Mouse (Mus musculus) splenic B cell, adult 2 months (primary cell): Measurements from ENCODE around the gene Tbc1d8b.

Experiments
- DNase-seq: peaks from one replicate; pipeline ENCODE4 v3.0.0-alpha.2; 2011; ENCODE audit warnings: low read depth, low spot score
- H3K27me3 ChIP-seq: 2 replicates; pipeline ENCODE4 v1.6.1; 2012; ENCODE audit warnings: mild to moderate bottlenecking, low read length, moderate library complexity, mixed read lengths; ENCODE audit not compliant: control insufficient read depth, poor library complexity, insufficient read depth, severe bottlenecking
- H3K36me3 ChIP-seq: 2 replicates; pipeline ENCODE4 v1.6.1; 2012; ENCODE audit warnings: mild to moderate bottlenecking, low read length, moderate library complexity, mixed read lengths; ENCODE audit not compliant: control insufficient read depth, poor library complexity, insufficient read depth, severe bottlenecking

The Tbc1d8b gene

GRCm38 (mm10) chrX:139797875-139798274, 113.1 kb downstream of the Tbc1d8b start:
- DNase-seq, result no peak
- no peaks in the 10 kb centered on the region for H3K36me3 ChIP-seq
- H3K27me3 ChIP-seq, result no peaks in the 10 kb centered on the region

GRCm38 (mm10) chrX:139799953-139800352, 115.2 kb downstream of the Tbc1d8b start:
- Histone ChIP-seq H3K36me3 (no peaks in the 10 kb centered on the region), H3K27me3 (no peaks in the 10 kb centered on the region)
- no peak for DNase-seq

DNA sequence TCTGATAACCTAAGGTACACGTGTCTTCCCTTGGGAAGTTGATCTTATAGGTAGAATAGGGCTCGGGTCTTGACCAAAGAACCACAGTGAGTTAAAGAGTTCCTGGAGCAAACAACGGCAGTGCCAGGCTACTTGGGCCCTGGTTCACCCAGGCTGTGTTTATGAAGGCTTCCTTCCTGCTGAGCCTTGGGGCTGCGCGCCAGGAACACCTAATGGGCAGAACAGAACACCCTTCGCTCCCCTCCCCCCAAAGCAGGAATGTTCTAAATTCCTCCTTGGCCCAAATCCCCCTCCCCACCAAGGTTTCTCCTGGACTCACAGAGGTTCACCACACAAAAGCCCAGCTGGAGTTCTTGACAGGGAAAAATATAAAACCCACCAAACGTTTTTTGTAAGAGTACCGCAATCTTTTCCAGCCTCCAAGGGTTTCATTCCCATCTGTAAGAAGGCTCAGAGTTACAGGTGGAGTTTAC, 115.6 kb downstream of the Tbc1d8b start, which contains the start of gene Cldn2:
Cldn2 (plus strand) TSS at position 423 of the 473 bp plus-strand sequence.
- Histone ChIP-seq H3K27me3 (no peaks in the 10 kb centered on the region), H3K36me3 (no peaks in the 10 kb centered on the region)
- no peak for DNase-seq
